Mouse (Mus musculus) embryonic facial prominence, embryonic 11.5 days (tissue): ENCODE data around the gene Rasip1. TPM values are rescaled to one million over a fixed set of nuclear protein-coding genes. Genes with fewer than 3 reads are reported as not detected.

ENCODE experiments used
- ATAC-seq: fragments of 200-750 bp; cut with Nextera tagmentation; replicated peaks from 2 replicates; pipeline ENCODE4 v1.8.0; 2017; ENCODE audit warnings: low read depth; ENCODE audit not compliant: insufficient number of reproducible peaks, low FRiP score, low TSS enrichment
- DNase-seq: peaks from one replicate; pipeline ENCODE4 v3.0.0-alpha.2; 2015; ENCODE audit warnings: low spot score
- H3K27ac ChIP-seq: fragments of 300-500 bp; sonication (generic); replicated peaks from 2 replicates; pipeline ENCODE4 v1.5.1; 2014; ENCODE audit warnings: mild to moderate bottlenecking, low read depth, low read length, control low read depth
- H3K27me3 ChIP-seq: fragments of 300-500 bp; sonication (generic); 2 replicates; pipeline ENCODE4 v1.6.1; 2014; ENCODE audit warnings: mild to moderate bottlenecking, low read length, moderate library complexity, mixed read lengths; ENCODE audit not compliant: control insufficient read depth, insufficient read depth
- H3K36me3 ChIP-seq: fragments of 300-500 bp; sonication (generic); replicated peaks from 2 replicates; pipeline ENCODE4 v1.6.1; 2014; ENCODE audit warnings: low read depth, mild to moderate bottlenecking, low read length, moderate library complexity, mixed read lengths; ENCODE audit not compliant: control insufficient read depth, insufficient read depth
- H3K4me1 ChIP-seq: fragments of 300-500 bp; sonication (generic); 2 replicates; pipeline ENCODE4 v1.6.1; 2014; ENCODE audit warnings: low read length, mixed read lengths; ENCODE audit not compliant: control insufficient read depth, insufficient read depth
- H3K4me2 ChIP-seq: fragments of 300-500 bp; sonication (generic); 2 replicates; pipeline ENCODE4 v1.6.1; 2014; ENCODE audit warnings: low read depth, mild to moderate bottlenecking, control low read depth, low read length, moderate library complexity
- H3K4me3 ChIP-seq: fragments of 300-500 bp; sonication (generic); 2 replicates; pipeline ENCODE4 v1.5.1; 2014; ENCODE audit warnings: low read depth, low read length, control low read depth
- H3K9ac ChIP-seq: fragments of 300-500 bp; sonication (generic); replicated peaks from 2 replicates; pipeline ENCODE4 v1.6.1; 2014; ENCODE audit warnings: mild to moderate bottlenecking, control low read depth, low read length
- H3K9me3 ChIP-seq: fragments of 300-500 bp; sonication (generic); replicated peaks from 2 replicates; pipeline ENCODE4 v1.6.1; 2016; ENCODE audit warnings: mild to moderate bottlenecking, low read length, inconsistent platforms, mixed read lengths; ENCODE audit not compliant: control insufficient read depth
- WGBS: fragments of 180-500 bp; shearing (Covaris S2); extraction: QIAGEN DNeasy Blood & Tissue Kit; methylation state at CpG from one replicate; pipeline ENCODE4 v1.1.7; 2014; 5-methylcytosine and 5-hydroxymethylcytosine counted together
- polyA plus RNA-seq: library from polyadenylated mRNA; unstranded; fragments of >200 nt; fragmentation: Nextera tagmentation; extraction: Ambion mirVana; gene quantifications from 2 replicates; pipeline ENCODE4 v1.2.1, GENCODE M21; 2014

The Rasip1 gene
- polyA plus RNA-seq = 5.4 and 5.7 TPM in 2 replicates

DNA sequence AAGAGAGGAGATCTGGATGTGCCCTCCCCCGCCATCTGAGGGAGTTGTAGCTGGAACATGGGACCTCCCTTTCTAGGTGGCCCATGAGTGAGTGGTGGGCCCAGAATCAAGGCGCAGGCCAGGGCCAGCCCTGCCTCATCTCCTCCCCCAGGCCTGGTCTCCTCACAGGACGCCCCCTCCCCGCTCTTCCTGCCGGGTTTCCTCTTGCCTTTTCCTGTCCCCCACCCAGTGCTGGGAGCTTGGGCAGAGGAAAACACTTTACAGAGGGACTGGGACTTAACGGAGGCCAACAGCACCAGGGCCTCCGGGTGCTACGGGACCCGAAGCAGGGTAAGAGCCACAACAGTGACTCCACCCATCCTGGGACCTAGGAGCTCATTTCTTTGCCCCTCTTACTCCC, at the start of gene Rasip1:
Gene Rasip1, plus strand, starts transcription at position 228 of the 400 bp plus-strand sequence.
- DNase-seq (no peak), ATAC-seq (no peak)
- WGBS = 83% methylated on average over 9 of the region's 9 CpGs
- H3K36me3 ChIP-seq = no peaks in the 10 kb centered on the region
- 0 out of 2 replicates have a peak within 1 kb of the TSS, but pooled peaks have one; percentile 41 for H3K27ac ChIP-seq
- H3K4me1 ChIP-seq = no peaks in the 10 kb centered on the region
- H3K9ac ChIP-seq = peak within 1 kb of the TSS; percentile 78
- H3K9me3 ChIP-seq = no peaks in the 10 kb centered on the region
- H3K27me3 ChIP-seq = peaks cover 16% of the 10 kb centered on the region
- peak within 1 kb of the TSS; percentile 97 for H3K4me2 ChIP-seq
- peak within 1 kb of the TSS; percentile 54 for H3K4me3 ChIP-seq

DNA sequence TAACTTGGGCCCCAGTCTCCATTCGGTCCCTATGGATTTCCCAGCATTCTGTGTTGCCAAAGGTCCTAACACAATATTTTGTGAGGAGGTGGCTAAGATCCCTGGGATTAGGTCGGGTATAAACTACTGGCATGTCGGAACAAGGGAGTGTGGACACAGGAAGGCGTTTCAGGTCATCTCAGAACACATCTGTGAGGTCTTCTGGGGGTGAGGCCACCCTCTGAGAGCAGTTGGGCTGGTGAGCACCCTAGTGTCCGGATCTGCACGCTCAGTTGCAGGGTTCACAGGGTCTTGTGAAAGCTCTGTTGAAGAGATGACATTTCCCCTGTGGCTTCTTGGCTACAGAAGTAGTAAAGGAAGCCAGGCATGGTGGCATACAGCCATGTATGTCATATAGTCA, 41.4 kb upstream of the Rasip1 start:
- WGBS = 89% methylated on average over 6 of the region's 6 CpGs
- Histone ChIP-seq H3K9ac (no peak overlapping the region), H3K27ac (no peak overlapping the region), H3K4me1 (no peaks in the 10 kb centered on the region), H3K27me3 (no peaks in the 10 kb centered on the region), H3K36me3 (no peaks in the 10 kb centered on the region), H3K4me3 (no peak overlapping the region), H3K4me2 (no peak overlapping the region), H3K9me3 (no peaks in the 10 kb centered on the region)
- DNase-seq (no peak), ATAC-seq (no peak)

DNA sequence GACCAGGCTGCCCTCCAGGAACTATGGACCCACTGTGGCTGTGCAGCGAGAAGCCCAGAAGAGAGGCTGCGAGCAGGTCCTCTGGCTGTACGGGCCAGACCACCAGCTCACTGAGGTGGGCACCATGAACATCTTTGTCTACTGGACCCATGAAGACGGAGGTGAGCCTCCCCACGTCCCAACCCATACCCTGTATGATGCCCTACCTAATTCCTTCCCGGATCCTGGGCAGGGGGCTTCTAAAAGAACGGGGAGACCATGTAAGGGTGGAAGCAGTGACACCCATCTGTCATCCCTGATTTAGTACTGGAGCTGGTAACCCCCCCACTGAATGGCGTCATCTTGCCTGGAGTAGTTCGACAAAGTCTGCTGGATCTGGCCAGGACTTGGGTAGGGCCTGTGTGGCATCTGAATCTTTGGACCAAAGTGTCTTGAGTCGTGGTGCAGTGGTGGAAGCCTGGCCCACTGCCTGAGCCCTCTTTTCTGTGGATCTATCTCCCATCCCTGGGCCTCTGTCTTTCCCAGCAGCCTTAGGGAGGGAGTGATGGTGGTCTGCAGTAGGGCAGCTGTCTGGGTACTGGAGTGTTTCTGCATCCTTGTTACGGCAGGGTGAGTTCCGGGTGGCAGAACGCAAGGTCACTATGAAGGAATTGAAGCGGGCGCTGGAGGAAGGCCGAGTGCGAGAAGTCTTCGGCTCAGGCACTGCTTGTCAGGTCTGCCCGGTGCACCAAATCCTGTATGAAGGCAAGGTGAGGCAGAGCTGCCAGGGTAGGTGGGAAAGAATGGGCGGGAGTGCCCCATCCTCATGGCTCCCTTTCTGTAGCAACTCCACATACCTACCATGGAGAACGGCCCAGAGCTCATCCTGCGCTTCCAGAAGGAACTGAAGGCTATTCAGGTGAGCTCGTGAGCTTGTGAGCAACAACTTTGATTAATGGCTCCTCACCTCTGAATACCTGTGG, 39.4 kb upstream of the Rasip1 start:
- no peak overlapping the region for H3K4me3 ChIP-seq
- no peaks in the 10 kb centered on the region for H3K27me3 ChIP-seq
- H3K36me3 ChIP-seq = no peaks in the 10 kb centered on the region
- H3K4me1 ChIP-seq = no peaks in the 10 kb centered on the region
- ATAC-seq (no peak), DNase-seq (no peak)
- no peak overlapping the region for H3K9ac ChIP-seq
- H3K4me2 ChIP-seq = no peak overlapping the region
- H3K9me3 ChIP-seq = no peaks in the 10 kb centered on the region
- no peak overlapping the region for H3K27ac ChIP-seq
- WGBS = 93% methylated on average over 23 of the region's 23 CpGs

DNA sequence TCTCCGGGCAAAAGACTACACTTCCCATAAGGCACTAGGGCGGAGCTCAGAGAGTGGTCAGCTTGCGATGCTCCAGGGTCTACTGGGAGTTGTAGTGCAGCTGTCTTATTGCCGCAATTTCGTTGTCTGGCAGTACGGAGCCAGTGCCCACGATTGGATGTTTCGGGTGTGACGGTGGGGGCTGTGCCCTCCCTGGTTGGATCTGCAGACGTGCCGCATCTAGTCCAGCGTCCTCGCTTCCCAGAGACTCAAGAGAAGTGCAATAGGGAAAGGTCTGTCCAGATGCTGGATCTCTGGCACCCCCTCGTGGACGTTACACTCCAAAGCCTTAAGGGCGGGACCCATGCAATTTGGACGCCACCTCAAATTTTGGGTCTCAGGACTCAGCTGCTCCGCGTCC, 38.1 kb upstream of the Rasip1 start:
- H3K27me3 ChIP-seq = no peaks in the 10 kb centered on the region
- DNase-seq (peak; percentile 93), ATAC-seq (peak; percentile 96)
- H3K4me1 ChIP-seq = no peaks in the 10 kb centered on the region
- H3K4me3 ChIP-seq = peak overlapping the region; percentile 19
- peak overlapping the region; percentile 43 for H3K4me2 ChIP-seq
- H3K36me3 ChIP-seq = no peaks in the 10 kb centered on the region
- H3K9ac ChIP-seq = 0 out of 2 replicates have a peak overlapping the region, but pooled peaks have one; percentile 18
- 7% methylated on average over 19 of the region's 19 CpGs for WGBS
- H3K27ac ChIP-seq = no peak overlapping the region
- no peaks in the 10 kb centered on the region for H3K9me3 ChIP-seq

DNA sequence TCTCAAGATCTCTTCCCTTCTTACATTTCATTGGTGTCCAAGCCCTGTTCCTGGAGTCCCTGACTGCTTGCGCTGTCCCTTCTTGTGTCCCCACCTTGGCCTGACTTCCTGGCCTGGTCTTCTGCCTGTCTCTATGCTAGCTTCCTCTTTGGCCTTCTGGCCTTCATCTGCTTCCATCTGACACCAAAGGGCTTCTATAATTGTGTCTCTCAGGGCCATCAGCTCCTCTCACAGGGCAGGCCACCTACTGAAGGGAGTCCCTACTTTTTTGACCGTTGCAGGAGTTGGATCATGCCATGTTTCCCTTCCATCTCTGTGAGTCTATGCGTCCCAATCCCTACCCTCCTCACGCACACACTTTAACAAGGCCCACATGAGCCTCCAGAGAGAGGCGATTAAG, 37.4 kb upstream of the Rasip1 start:
- Histone ChIP-seq H3K4me2 (no peak overlapping the region), H3K4me3 (no peak overlapping the region), H3K36me3 (no peaks in the 10 kb centered on the region), H3K9ac (no peak overlapping the region), H3K9me3 (no peaks in the 10 kb centered on the region), H3K27ac (no peak overlapping the region), H3K27me3 (no peaks in the 10 kb centered on the region), H3K4me1 (no peaks in the 10 kb centered on the region)
- ATAC-seq = no peak
- DNase-seq = no peak
- WGBS = 94% methylated on average over 5 of the region's 5 CpGs

DNA sequence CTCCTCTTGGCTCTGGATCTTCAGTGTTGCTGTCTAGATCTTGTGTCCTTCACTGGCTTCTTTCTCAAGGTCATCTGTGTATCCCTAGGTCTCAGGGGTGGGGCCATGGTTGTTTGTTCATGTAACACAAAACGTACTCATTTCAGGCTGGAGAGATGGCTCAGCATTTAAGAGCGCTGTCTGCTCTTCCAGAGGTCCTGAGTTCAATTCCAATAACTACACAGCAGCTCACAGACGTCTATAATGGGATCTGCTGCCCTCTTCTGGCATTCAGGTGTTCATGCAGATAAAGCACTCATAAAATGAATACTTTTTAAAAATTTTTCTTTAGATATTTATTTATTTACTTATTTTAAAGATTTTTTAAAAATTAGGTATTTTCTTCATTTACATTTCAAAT, 36.4 kb upstream of the Rasip1 start:
- Histone ChIP-seq H3K27ac (no peak overlapping the region), H3K27me3 (no peaks in the 10 kb centered on the region), H3K9ac (no peak overlapping the region), H3K9me3 (no peaks in the 10 kb centered on the region), H3K36me3 (no peaks in the 10 kb centered on the region), H3K4me3 (no peak overlapping the region), H3K4me1 (no peaks in the 10 kb centered on the region), H3K4me2 (no peak overlapping the region)
- whole genome bisulfite sequencing = 64% methylated on average over 3 of the region's 3 CpGs
- DNase-seq = peak; percentile 27
- ATAC-seq = no peak

DNA sequence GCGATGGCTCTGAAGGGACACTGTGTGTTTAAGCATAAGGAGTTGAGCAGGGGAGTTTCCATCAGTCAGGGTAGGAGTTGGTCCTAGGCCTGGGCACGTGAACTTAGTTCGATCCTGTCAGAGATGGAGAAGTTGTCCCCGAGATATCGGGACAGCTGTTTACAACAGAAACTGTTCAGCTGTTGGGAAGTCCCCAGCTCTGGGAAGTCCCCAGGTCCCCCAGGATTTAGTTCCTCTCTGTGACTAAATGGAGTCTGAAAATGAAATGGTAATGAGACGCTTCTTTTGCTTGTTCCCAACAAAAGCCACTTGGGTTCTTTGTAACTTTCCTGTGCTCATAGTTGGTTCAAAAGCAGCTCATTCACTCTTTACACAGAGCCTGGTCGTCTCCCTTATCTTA, 35.4 kb upstream of the Rasip1 start:
- no peak overlapping the region for H3K4me2 ChIP-seq
- no peaks in the 10 kb centered on the region for H3K9me3 ChIP-seq
- no peaks in the 10 kb centered on the region for H3K4me1 ChIP-seq
- no peak for DNase-seq
- no peak overlapping the region for H3K27ac ChIP-seq
- WGBS = 81% methylated on average over 7 of the region's 7 CpGs
- H3K9ac ChIP-seq = no peak overlapping the region
- H3K36me3 ChIP-seq = no peaks in the 10 kb centered on the region
- no peaks in the 10 kb centered on the region for H3K27me3 ChIP-seq
- H3K4me3 ChIP-seq = no peak overlapping the region
- no peak for ATAC-seq

DNA sequence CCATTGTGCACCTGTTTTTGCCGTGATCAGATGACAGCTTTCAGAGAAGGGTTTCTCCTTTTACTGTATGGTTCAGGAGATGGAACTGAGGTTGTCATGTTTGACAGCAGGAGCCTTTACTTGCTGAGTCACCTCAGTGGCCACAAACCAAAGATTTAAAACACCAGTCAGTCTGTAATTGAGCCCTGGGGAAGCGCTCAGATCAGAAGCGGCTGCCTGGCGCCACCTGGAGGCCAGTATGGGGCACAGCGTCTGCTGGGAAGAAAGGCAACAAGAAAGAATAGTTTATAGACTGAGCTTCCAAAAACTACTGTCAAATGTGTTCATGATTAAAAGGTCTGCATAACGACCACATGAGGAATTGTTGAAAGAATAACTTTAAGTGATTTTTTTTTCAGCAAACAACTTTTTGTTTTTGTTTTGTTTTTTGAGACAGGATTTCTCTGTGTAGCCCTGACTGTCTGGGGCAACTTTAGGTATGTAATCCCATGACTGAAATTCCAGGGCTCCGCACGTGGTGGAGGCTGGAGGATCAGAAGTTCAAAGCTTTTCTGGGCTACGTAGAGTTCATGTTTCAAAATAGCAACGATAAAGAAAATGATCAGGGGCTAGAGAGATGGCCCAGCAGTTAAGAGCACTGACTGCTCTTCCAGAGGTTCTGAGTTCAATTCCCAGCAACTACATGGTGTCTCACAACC, 34.0 kb upstream of the Rasip1 start:
- ATAC-seq (no peak), DNase-seq (peak; percentile 78)
- Histone ChIP-seq H3K4me1 (no peaks in the 10 kb centered on the region), H3K27ac (no peak overlapping the region), H3K36me3 (no peaks in the 10 kb centered on the region), H3K4me2 (no peak overlapping the region), H3K4me3 (no peak overlapping the region), H3K9ac (no peak overlapping the region), H3K9me3 (no peaks in the 10 kb centered on the region), H3K27me3 (no peaks in the 10 kb centered on the region)
- WGBS = 20% methylated on average over 10 of the region's 10 CpGs
